Mouse (Mus musculus) stomach, postnatal 0 days (tissue): Measurements from ENCODE around the gene Ssbp4.

Experiments
- CTCF ChIP-seq: IDR thresholded peaks from 2 replicates; pipeline ENCODE4 v1.5.1; 2016; ENCODE audit warnings: antibody characterized with exemption, low read depth, mild to moderate bottlenecking, moderate library complexity
- EP300 ChIP-seq: optimal IDR thresholded peaks from 2 replicates; pipeline ENCODE3; 2016; ENCODE audit warnings: antibody characterized with exemption

DNA sequence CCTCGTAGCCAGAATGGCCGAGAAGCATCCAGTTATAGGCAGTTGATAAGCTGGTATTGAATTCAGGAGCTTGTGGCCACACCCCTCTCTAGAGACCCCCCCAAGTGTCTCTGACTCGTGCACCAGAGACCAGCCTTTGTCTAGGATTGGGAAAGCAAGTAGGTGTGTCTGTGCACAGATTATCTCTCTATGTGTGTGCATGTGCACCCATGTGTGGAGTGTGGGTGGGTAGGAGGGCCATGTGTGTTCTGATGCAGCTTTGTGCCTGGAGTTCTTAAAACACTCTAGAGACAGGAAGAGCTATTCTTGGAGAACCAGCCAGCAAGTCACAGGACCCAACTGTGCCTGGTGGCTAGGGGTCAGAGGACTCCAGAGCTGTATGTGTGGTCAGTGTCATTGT lies 48.1 kb downstream of the Ssbp4 start:
- TF ChIP-seq CTCF (no peak), EP300 (no peak)
